Mouse (Mus musculus): ENCODE data around the gene Tnfsfm13. TPM values are rescaled to one million over a fixed set of nuclear protein-coding genes. Genes with fewer than 3 reads are reported as not detected.

The Tnfsfm13 gene
- polyA plus RNA-seq, 1 experiment from 2014 or later = 4.4 TPM

DNA sequence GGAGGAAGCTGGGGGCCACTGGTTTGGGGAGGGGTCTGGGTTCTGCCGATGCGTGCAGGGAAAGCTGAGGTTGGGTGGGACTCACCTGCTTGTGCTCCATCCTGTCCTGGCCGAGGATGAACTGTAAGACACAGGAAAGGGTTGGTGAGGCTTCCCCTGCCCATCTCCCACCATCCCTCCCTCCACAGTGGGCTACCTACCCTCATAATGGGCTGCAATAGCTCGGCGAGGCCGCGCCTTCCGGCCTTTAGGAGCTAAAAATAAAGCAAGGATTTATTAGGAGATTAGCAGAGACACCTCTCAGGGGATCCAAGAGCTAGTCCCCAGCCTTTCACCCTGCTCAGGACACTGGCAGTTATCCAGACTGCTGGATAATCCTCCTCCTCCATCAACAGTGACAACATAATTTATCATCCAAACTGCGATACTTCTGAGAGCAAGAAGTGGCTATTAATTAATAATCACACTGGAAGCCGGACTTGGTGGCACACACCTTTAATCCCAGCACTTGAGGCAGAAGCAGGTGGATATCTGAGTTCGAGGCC, 2.4 kb downstream of the Tnfsfm13 start:
- H3K4me2 ChIP-seq = no peak overlapping the region
- no peak for TF ChIP-seq CTCF (IDR thresholded peaks at IDR 0.05; ENCODE audit: low read depth)
- no peak overlapping the region for H3K27ac ChIP-seq (ENCODE audit: low read depth)
- H3K9ac ChIP-seq = no peak overlapping the region
- no peaks in the 10 kb centered on the region for H3K4me1 ChIP-seq (ENCODE audit: insufficient read depth)
- H3K27me3 ChIP-seq (ENCODE audit: insufficient read depth, low read length) = no peaks in the 10 kb centered on the region
- no peaks in the 10 kb centered on the region for H3K9me3 ChIP-seq (ENCODE audit: low read depth, low read length)
- H3K4me3 ChIP-seq (ENCODE audit: low read depth, low read length) = no peak overlapping the region
- H3K36me3 ChIP-seq (ENCODE audit: insufficient read depth) = no peaks in the 10 kb centered on the region
- DNase-seq = no peak
- ATAC-seq (ENCODE audit: insufficient read depth) = no peak
- 56% methylated on average over 11 of the region's 11 CpGs for WGBS

DNA sequence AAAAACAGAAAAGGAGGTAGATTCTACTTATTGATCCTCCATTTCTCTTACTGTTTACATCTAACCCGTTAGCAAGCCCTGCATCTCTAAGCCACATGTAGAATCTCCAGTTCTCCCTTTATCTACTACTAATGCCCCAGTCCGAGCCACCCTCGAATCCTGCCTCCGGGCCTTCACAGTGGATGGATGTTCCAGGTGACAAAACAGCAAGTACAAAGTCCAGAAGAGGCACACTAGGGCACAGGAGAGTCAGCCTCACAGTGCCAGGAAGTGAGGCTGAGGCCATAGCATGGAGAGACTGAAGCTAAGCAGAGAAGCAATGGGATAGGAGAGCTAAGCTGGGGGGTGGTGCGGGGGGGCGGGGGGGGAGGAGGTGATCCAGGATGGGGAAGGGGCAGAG, 3.0 kb downstream of the Tnfsfm13 start:
- H3K4me2 ChIP-seq = no peak overlapping the region
- H3K9me3 ChIP-seq (ENCODE audit: low read depth, low read length) = no peaks in the 10 kb centered on the region
- 81% methylated on average over 6 of the region's 6 CpGs for WGBS
- no peaks in the 10 kb centered on the region for H3K4me1 ChIP-seq (ENCODE audit: insufficient read depth)
- TF ChIP-seq CTCF (IDR thresholded peaks at IDR 0.05; ENCODE audit: low read depth) = no peak
- ATAC-seq (ENCODE audit: insufficient read depth) = no peak
- H3K4me3 ChIP-seq (ENCODE audit: low read depth, low read length) = no peak overlapping the region
- no peaks in the 10 kb centered on the region for H3K36me3 ChIP-seq (ENCODE audit: insufficient read depth)
- H3K9ac ChIP-seq = no peak overlapping the region
- DNase-seq = no peak
- H3K27me3 ChIP-seq (ENCODE audit: insufficient read depth, low read length) = no peaks in the 10 kb centered on the region
- no peak overlapping the region for H3K27ac ChIP-seq (ENCODE audit: low read depth)

DNA sequence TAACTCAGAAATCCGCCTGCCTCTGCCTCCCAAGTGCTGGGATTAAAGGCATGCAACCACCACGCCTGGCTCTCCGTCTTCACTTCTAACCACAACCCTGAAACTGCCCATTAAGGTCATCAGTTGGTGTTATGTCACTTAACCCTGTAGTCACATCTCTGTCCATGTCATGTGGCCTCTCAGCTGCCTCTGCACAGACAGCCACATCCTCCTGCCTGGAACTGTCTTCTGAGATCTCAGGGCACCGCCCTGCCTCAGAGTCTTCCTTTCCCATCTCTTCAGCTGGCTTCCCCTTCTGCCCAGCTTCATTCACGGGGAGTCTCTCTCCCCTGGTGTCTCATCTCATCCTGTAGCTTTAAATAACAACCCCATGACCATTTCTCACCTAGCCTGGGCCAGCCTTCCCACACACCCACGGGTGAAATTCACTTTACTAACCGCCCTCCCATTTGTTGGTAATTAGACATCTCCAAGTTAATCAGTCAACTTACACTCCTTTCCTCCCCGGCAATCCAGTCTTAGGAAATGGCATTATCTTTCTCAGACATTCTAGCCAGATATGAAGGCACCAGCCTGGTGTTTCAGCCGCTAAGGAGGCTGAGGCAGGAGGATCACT, 3.6 kb downstream of the Tnfsfm13 start:
- no peak overlapping the region for H3K4me2 ChIP-seq
- no peak for ATAC-seq (ENCODE audit: insufficient read depth)
- no peaks in the 10 kb centered on the region for H3K9me3 ChIP-seq (ENCODE audit: low read depth, low read length)
- H3K4me1 ChIP-seq (ENCODE audit: insufficient read depth) = no peaks in the 10 kb centered on the region
- DNase-seq = no peak
- TF ChIP-seq CTCF (IDR thresholded peaks at IDR 0.05; ENCODE audit: low read depth) = no peak
- H3K4me3 ChIP-seq (ENCODE audit: low read depth, low read length) = no peak overlapping the region
- H3K27me3 ChIP-seq (ENCODE audit: insufficient read depth, low read length) = no peaks in the 10 kb centered on the region
- WGBS = 71% methylated on average over 9 of the region's 9 CpGs
- H3K9ac ChIP-seq = no peak overlapping the region
- no peaks in the 10 kb centered on the region for H3K36me3 ChIP-seq (ENCODE audit: insufficient read depth)
- no peak overlapping the region for H3K27ac ChIP-seq (ENCODE audit: low read depth)

DNA sequence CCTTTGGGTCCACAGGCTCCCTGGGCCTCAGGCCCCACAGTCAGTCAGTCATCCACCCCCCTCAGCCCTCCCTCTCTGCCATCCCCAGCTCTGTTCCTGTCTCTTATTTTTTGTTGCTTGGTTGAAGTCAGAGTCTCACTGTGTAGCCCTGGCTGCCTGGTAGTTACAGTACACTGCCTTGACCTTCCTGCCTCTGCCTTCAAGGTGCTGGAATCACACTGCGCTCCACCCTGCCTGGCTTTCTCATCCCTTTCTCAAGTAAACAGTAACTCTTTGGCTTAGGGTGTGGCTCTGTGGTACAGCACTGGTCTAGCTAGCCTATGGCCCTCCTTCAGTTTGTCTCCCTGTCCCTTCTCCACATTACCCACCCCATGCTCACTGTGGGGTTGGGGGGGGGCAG, 6.0 kb downstream of the Tnfsfm13 start:
- H3K9ac ChIP-seq = no peak overlapping the region
- 84% methylated on average over 1 of the region's 1 CpGs for WGBS
- no peak overlapping the region for H3K4me3 ChIP-seq (ENCODE audit: low read depth, low read length)
- TF ChIP-seq CTCF (IDR thresholded peaks at IDR 0.05; ENCODE audit: low read depth) = no peak
- ATAC-seq (ENCODE audit: insufficient read depth) (no peak), DNase-seq (no peak)
- no peak overlapping the region for H3K27ac ChIP-seq (ENCODE audit: low read depth)
- no peaks in the 10 kb centered on the region for H3K27me3 ChIP-seq (ENCODE audit: insufficient read depth, low read length)
- H3K4me2 ChIP-seq = no peak overlapping the region
- no peaks in the 10 kb centered on the region for H3K9me3 ChIP-seq (ENCODE audit: low read depth, low read length)
- H3K4me1 ChIP-seq (ENCODE audit: insufficient read depth) = peaks cover 12% of the 10 kb centered on the region
- no peaks in the 10 kb centered on the region for H3K36me3 ChIP-seq (ENCODE audit: insufficient read depth)

DNA sequence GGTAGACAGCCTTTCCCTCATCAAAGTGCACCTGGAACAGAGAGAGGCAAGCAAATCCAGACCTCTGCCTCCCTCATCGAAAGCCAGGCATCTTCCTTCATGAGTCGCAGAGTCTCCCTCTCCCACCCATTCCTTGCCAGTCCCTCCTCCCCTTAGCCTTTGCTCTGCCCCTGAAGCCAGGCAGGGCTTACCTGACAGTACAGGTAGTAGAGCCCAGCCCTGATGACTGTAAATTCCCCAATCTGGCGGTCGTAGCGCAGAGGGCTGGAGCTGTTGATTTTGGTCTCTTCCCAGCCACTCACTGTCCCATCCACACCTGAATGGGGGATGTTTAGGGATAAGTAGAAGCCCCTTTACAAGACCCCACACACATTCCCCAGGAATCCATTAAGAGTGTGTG, 8.8 kb downstream of the Tnfsfm13 start:
- no peaks in the 10 kb centered on the region for H3K9me3 ChIP-seq (ENCODE audit: low read depth, low read length)
- no peaks in the 10 kb centered on the region for H3K27me3 ChIP-seq (ENCODE audit: insufficient read depth, low read length)
- H3K4me3 ChIP-seq (ENCODE audit: low read depth, low read length) = no peak overlapping the region
- DNase-seq (no peak), ATAC-seq (ENCODE audit: insufficient read depth) (no peak)
- H3K36me3 ChIP-seq (ENCODE audit: insufficient read depth) = no peaks in the 10 kb centered on the region
- TF ChIP-seq CTCF (IDR thresholded peaks at IDR 0.05; ENCODE audit: low read depth) = no peak
- H3K27ac ChIP-seq (ENCODE audit: low read depth) = peak overlapping the region; percentile 77; the same call in 1 of the 2 replicates
- H3K4me1 ChIP-seq (ENCODE audit: insufficient read depth) = peaks cover 12% of the 10 kb centered on the region
- H3K9ac ChIP-seq = peak overlapping the region; percentile 39; the same call in 1 of the 2 replicates
- 48% methylated on average over 5 of the region's 5 CpGs for WGBS
- peak overlapping the region; percentile 36; the same call in 1 of the 2 replicates for H3K4me2 ChIP-seq

DNA sequence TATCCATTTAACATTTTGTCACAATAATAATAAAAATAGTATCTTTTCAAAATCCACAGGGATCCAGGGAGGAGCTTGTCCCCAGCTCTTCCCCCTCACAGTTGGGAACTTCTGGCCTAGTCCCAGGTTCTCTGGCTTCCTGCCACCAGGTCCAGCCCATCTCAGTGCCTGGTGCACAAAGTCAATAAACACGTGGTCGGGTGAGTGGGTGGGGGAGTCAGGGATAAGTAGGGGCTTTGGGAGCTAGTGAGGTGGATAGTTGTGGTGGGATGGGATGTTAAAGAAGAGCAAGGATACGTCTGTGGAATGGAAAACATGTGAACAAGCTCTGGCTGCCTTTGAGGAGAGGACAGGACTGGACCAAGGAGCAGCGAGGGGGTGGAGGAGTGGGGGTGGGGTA, 9.5 kb downstream of the Tnfsfm13 start:
- Histone ChIP-seq H3K4me2 (peak overlapping the region; percentile 36; the same call in 1 of the 2 replicates), H3K9ac (peak overlapping the region; percentile 39), H3K4me1 (ENCODE audit: insufficient read depth) (peaks cover 12% of the 10 kb centered on the region), H3K4me3 (ENCODE audit: low read depth, low read length) (no peak overlapping the region), H3K27me3 (ENCODE audit: insufficient read depth, low read length) (no peaks in the 10 kb centered on the region), H3K27ac (ENCODE audit: low read depth) (peak overlapping the region; percentile 77; the same call in 1 of the 2 replicates), H3K9me3 (ENCODE audit: low read depth, low read length) (no peaks in the 10 kb centered on the region), H3K36me3 (ENCODE audit: insufficient read depth) (no peaks in the 10 kb centered on the region)
- peak; percentile 85 for DNase-seq
- no peak for TF ChIP-seq CTCF (IDR thresholded peaks at IDR 0.05; ENCODE audit: low read depth)
- ATAC-seq (ENCODE audit: insufficient read depth) = no peak
- 11% methylated on average over 4 of the region's 4 CpGs for WGBS

DNA sequence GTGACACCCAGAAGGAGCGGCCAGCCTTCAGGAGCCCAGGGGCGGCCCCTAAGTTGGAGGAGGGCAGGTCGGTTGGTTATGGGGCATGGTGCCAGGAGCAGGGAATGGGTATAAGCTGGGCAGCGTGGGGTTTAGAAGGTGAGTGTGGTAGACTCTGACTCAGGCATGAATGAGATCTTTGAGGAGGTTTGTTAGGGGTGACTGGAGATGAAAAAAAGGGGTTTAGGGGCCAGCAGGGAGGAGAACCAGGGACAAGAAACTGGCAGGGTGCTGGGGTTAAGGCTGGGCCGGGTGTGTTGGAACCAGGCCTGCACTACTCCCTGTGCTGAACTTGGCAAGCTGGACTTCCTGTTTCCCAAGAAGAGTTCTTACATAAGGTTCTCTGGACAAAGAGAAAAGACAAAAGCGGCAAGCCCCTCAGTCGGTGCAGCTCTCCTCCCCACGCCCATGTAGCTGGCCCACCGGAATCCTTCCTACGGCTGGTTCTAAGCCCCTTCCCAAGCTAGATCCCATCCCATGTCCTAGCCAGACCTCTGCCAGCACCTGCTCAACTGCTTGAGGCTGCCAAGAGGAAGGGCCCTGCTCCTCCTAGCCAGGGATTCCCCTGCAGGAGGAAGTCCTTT, 10.3 kb downstream of the Tnfsfm13 start, which contains the start of gene Tnfsf13:
Tnfsf13 (minus strand) TSS at position 259 of the 623 bp plus-strand sequence.
- H3K4me2 ChIP-seq = peak within 1 kb of the TSS; percentile 36; the same call in 1 of the 2 replicates
- ATAC-seq (ENCODE audit: insufficient read depth) = no peak

More for the DNA sequence above, 10.3 kb downstream of the Tnfsfm13 start, which contains the start of gene Tnfsf13:
- Histone ChIP-seq H3K36me3 (ENCODE audit: insufficient read depth) (0 out of 2 replicates have a peak, but pooled peaks cover under 1% of the 10 kb centered on the region), H3K27ac (ENCODE audit: low read depth) (peak within 1 kb of the TSS; percentile 77), H3K4me3 (ENCODE audit: low read depth, low read length) (no peak within 1 kb of the TSS), H3K9me3 (ENCODE audit: low read depth, low read length) (no peaks in the 10 kb centered on the region), H3K9ac (peak within 1 kb of the TSS; percentile 39), H3K4me1 (ENCODE audit: insufficient read depth) (peaks cover 15% of the 10 kb centered on the region), H3K27me3 (ENCODE audit: insufficient read depth, low read length) (no peaks in the 10 kb centered on the region)
- TF ChIP-seq CTCF (IDR thresholded peaks at IDR 0.05; ENCODE audit: low read depth) = no peak
- DNase-seq = peak; percentile 77
- WGBS = 64% methylated on average over 10 of the region's 10 CpGs

Data from lung, embryonic 14.5 days (tissue).